Mouse (Mus musculus): Measurements from ENCODE around the gene Atp8a2. TPM values are rescaled to one million over a fixed set of nuclear protein-coding genes. Genes with fewer than 3 reads are reported as not detected.
"Not testable (repeated sequence)": the region's sequence is repeated elsewhere in the genome, so short reads cannot be mapped to it uniquely, and the experiment has no call there.

Gene Atp8a2
- polyA plus RNA-seq, 1 experiment from 2014 or later = 2.5 TPM

GRCm38 (mm10) chr14:59720386-59720785 lies 476.6 kb downstream of the Atp8a2 start:
- H3K4me3 ChIP-seq = no peak overlapping the region
- no peaks in the 10 kb centered on the region for H3K9me3 ChIP-seq (replicated peaks)
- WGBS = 91% methylated on average over 4 of the region's 4 CpGs
- H3K27ac ChIP-seq (replicated peaks) = no peak overlapping the region
- peaks cover 15% of the 10 kb centered on the region for H3K4me1 ChIP-seq
- H3K27me3 ChIP-seq (ENCODE audit: low read depth, poor library complexity, severe bottlenecking) = no peaks in the 10 kb centered on the region
- no peaks in the 10 kb centered on the region for H3K36me3 ChIP-seq
- DNase-seq (ENCODE audit: low spot score) = no peak

DNA sequence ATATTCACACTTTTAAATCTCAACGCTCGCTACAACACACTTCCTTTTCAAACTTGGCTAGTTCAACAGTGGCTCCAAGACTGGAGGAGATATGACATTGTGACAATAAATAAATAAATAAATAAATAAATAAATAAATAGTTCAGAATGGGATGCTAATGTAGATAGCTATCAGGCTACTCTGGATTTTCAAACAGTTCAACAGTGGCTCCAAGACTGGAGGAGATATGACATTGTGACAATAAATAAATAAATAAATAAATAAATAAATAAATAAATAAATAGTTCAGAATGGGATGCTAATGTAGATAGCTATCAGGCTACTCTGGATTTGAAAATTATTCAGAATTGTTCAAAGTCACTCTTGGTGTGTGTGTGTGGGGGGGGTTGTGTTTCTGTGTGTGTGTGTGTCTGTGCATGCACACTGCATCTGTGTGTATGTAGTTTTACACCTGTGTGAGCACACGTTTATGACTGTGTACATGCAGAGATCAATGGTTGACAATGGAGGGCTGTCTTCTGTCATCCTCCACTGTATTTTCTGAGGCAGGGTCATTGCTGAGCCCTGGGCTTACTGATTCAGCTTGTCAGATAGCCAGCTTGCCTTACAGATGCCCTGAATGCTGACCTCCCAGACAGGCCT lies 480.4 kb downstream of the Atp8a2 start:
- Histone ChIP-seq H3K4me1 (peaks cover 23% of the 10 kb centered on the region), H3K27me3 (ENCODE audit: low read depth, poor library complexity, severe bottlenecking) (peaks cover 21% of the 10 kb centered on the region)
- peak; percentile 18 for DNase-seq (ENCODE audit: low spot score)
- H3K4me3 ChIP-seq; H3K27ac ChIP-seq (replicated peaks); H3K36me3 ChIP-seq; H3K9me3 ChIP-seq (replicated peaks): not testable (repeated sequence)
- 73% methylated on average over 3 of the region's 3 CpGs for WGBS

DNA sequence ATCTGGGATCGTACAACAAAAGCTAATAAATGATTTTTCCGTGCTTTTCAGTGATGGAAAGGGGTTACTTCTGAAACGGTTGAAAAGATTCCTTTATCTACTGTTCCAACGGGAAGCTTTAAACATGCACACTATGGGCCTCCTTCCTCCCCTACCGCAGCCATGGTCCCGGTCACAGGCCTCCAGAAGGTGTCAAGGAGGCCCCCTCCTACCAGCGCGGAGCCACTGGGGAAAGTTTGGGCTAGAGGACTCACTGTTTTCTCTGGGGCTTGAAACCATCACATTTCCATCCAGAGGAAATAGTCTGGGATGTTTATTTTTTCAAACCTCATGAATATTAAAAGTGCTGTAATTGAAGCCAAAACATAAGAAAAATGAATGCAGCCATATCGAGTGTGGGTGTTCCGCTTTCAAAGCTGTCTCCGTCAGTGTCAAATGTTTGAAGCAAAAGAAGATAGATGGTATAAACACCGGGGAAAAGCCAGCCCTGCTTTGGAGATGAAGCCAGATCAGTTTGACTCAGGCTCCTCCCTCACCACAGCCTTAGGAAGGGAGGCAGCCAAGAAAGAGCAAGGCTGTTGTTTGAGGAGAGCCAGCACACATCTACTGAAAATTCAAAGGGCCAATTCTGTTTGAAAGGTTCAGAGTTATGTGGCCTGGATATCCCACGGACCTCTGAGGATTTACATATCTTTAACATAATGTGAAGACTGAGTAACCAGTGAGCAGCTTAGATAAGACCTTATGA lies 481.1 kb downstream of the Atp8a2 start:
- H3K27ac ChIP-seq (replicated peaks) = peak overlapping the region; percentile 77
- whole genome bisulfite sequencing = 62% methylated on average over 13 of the region's 13 CpGs
- H3K4me1 ChIP-seq = peaks cover 30% of the 10 kb centered on the region

DNA sequence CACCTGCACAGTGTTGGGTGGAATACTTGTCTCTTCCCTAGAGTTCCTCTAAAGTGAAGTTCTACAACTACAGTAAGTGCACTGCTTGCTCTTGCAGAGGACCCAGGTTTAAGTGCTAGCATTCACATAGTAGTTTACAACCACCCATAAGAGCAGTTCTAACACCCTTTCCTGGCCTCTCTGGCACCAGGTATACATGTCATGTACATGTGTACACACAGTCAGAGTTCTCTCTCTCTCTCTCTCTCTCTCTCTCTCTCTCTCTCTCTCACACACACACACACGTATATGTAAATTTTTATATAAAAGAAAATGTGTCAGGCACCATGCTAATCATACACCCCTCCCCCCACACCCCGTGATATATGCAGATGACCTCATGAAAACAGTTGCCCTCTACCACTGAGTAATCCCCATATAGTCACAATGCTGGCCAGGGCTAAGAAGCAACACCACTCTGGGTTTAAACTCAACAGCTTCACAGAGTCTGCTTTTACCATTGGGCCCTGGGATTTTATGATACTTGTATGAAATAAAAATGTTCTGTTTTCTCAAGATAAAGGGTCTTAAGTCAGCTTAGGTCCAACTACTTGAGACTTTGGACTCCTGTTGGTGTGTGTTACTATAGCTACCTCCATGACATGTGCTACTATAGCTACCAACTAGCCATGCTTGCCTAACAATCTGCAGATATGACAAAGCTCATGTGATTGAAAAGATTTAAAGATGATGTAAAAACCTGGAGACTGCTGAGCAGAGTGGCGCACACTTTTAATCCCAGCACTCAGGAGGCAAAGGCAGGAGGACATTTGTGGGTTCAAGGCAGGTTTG lies 487.3 kb downstream of the Atp8a2 start:
- 84% methylated on average over 3 of the region's 3 CpGs for WGBS
- Histone ChIP-seq H3K27ac (replicated peaks) (no peak overlapping the region), H3K36me3 (no peaks in the 10 kb centered on the region), H3K9me3 (replicated peaks) (no peaks in the 10 kb centered on the region), H3K4me3 (no peak overlapping the region), H3K4me1 (peaks cover 12% of the 10 kb centered on the region), H3K27me3 (ENCODE audit: low read depth, poor library complexity, severe bottlenecking) (peaks cover 21% of the 10 kb centered on the region)
- no peak for DNase-seq (ENCODE audit: low spot score)

More for the DNA sequence above, 481.1 kb downstream of the Atp8a2 start:
- no peak for DNase-seq (ENCODE audit: low spot score)
- H3K4me3 ChIP-seq = no peak overlapping the region
- no peaks in the 10 kb centered on the region for H3K36me3 ChIP-seq
- H3K27me3 ChIP-seq (ENCODE audit: low read depth, poor library complexity, severe bottlenecking) = peaks cover 21% of the 10 kb centered on the region
- no peaks in the 10 kb centered on the region for H3K9me3 ChIP-seq (replicated peaks)

DNA sequence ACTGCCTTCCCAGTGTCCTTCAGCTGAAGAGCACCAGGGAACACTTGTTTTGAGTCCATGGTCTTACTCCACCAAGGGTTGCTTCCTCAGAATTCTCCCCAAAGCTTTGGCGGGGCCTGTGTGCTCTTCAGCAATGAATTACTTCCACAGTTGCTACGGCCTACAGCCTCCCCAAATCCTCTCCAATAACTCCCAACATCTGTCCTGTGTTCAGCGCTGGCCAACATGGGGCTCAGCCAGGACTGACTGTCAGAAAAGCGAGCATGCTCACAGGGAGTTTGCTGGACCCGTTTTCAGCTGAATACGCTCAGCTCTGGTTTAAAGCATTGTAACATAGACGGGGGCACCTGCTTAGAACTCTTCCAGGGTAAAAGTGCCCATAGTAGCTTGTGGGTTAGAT lies 489.0 kb downstream of the Atp8a2 start:
- DNase-seq (ENCODE audit: low spot score) = no peak
- no peaks in the 10 kb centered on the region for H3K36me3 ChIP-seq
- no peak overlapping the region for H3K4me3 ChIP-seq
- H3K4me1 ChIP-seq = peaks cover 12% of the 10 kb centered on the region
- 89% methylated on average over 7 of the region's 7 CpGs for WGBS
- H3K27ac ChIP-seq (replicated peaks) = no peak overlapping the region
- H3K9me3 ChIP-seq (replicated peaks) = no peaks in the 10 kb centered on the region
- H3K27me3 ChIP-seq (ENCODE audit: low read depth, poor library complexity, severe bottlenecking) = peaks cover 9% of the 10 kb centered on the region; the same call in 1 of the 2 replicates

GRCm38 (mm10) chr14:59705326-59706058 lies 491.5 kb downstream of the Atp8a2 start:
- Histone ChIP-seq H3K36me3 (no peaks in the 10 kb centered on the region), H3K9me3 (replicated peaks) (no peaks in the 10 kb centered on the region)

DNA sequence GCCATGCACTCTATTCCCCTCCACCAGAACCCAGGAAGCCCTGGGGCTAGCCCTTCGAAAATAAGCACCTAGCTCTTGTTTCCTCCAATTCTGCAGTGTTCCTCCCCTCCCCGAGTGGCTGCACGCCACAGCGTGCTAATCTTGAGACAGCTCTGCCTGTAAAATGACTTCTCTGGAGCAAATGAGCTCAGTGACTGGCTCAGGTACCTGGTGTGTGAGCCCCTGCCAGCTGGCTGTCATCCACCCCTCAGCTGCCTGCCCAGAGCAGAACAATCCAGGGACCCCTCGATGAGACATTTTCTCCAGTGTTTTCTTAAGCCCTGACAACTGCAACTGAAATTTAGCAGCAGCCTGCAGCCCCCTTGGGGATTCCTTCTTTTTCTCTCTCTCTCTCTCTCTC lies 495.5 kb downstream of the Atp8a2 start:
- Histone ChIP-seq H3K36me3 (no peaks in the 10 kb centered on the region), H3K27me3 (ENCODE audit: low read depth, poor library complexity, severe bottlenecking) (peaks cover 4% of the 10 kb centered on the region; the same call in 1 of the 2 replicates), H3K9me3 (replicated peaks) (no peaks in the 10 kb centered on the region), H3K4me1 (0 out of 2 replicates have a peak, but pooled peaks cover 6% of the 10 kb centered on the region), H3K27ac (replicated peaks) (no peak overlapping the region), H3K4me3 (no peak overlapping the region)
- 62% methylated on average over 5 of the region's 5 CpGs for WGBS
- no peak for DNase-seq (ENCODE audit: low spot score)

More at GRCm38 (mm10) chr14:59705326-59706058, 491.5 kb downstream of the Atp8a2 start:
- Histone ChIP-seq H3K27me3 (ENCODE audit: low read depth, poor library complexity, severe bottlenecking) (peaks cover 4% of the 10 kb centered on the region; the same call in 1 of the 2 replicates), H3K27ac (replicated peaks) (no peak overlapping the region), H3K4me3 (no peak overlapping the region), H3K4me1 (peaks cover 6% of the 10 kb centered on the region; the same call in 1 of the 2 replicates)
- no peak for DNase-seq (ENCODE audit: low spot score)
- WGBS = 91% methylated on average over 13 of the region's 13 CpGs

GRCm38 (mm10) chr14:59695160-59695559 lies 501.8 kb downstream of the Atp8a2 start:
- WGBS = 88% methylated on average over 4 of the region's 4 CpGs

GRCm38 (mm10) chr14:59692164-59692563 lies 504.8 kb downstream of the Atp8a2 start:
- Histone ChIP-seq H3K4me1 (no peaks in the 10 kb centered on the region), H3K9me3 (replicated peaks) (no peaks in the 10 kb centered on the region), H3K27me3 (ENCODE audit: low read depth, poor library complexity, severe bottlenecking) (no peaks in the 10 kb centered on the region), H3K36me3 (no peaks in the 10 kb centered on the region), H3K27ac (replicated peaks) (no peak overlapping the region), H3K4me3 (no peak overlapping the region)
- DNase-seq (ENCODE audit: low spot score) = no peak
- 87% methylated on average over 6 of the region's 6 CpGs for WGBS

More at GRCm38 (mm10) chr14:59695160-59695559, 501.8 kb downstream of the Atp8a2 start:
- Histone ChIP-seq H3K9me3 (replicated peaks) (no peaks in the 10 kb centered on the region), H3K36me3 (no peaks in the 10 kb centered on the region), H3K4me1 (no peaks in the 10 kb centered on the region), H3K27ac (replicated peaks) (no peak overlapping the region), H3K27me3 (ENCODE audit: low read depth, poor library complexity, severe bottlenecking) (no peaks in the 10 kb centered on the region), H3K4me3 (no peak overlapping the region)
- DNase-seq (ENCODE audit: low spot score) = no peak

DNA sequence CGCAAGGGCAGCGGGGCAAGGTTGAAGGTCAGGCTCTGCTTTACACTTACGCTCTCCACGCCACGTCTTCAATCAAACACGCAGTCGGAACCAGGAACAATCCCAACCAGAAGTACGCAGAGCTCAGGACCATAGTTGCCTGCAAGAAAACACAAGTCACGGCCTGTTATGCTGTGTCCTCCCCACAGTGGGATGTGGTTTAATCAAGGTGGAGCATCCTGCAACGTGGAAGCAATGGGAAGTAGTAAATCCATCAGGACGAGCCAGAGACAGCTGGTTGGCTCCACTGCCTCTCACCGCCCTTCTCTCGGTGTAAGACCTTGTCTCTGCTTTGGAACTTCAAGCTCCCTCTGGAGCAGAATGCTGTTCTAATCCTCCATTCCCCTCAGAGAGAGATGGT lies 505.6 kb downstream of the Atp8a2 start:
- DNase-seq (ENCODE audit: low spot score) = no peak
- no peaks in the 10 kb centered on the region for H3K4me1 ChIP-seq
- H3K4me3 ChIP-seq = no peak overlapping the region
- WGBS = 86% methylated on average over 13 of the region's 13 CpGs
- no peaks in the 10 kb centered on the region for H3K36me3 ChIP-seq
- H3K27me3 ChIP-seq (ENCODE audit: low read depth, poor library complexity, severe bottlenecking) = no peaks in the 10 kb centered on the region
- H3K9me3 ChIP-seq (replicated peaks) = no peaks in the 10 kb centered on the region
- H3K27ac ChIP-seq (replicated peaks) = no peak overlapping the region

DNA sequence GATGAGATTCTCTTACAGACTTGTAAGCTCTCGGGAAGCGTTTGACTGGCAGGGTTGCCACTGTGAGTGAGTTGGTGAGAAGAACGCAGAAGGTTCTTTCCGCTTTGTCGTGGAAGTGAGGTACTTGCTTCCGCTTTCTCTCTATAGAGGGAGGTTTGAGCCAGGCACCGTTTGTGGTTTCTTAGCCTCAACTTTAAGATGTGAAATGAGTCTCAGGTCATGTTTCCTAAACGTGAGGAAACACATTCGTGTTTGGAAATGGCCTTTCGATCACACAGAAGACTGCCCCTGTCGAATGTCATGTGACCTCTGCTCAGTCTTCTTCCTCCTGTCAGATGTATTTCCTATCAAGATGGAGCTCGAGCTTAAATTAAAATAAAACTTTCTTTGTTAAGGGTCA lies 506.0 kb downstream of the Atp8a2 start:
- H3K36me3 ChIP-seq = no peaks in the 10 kb centered on the region
- no peak for DNase-seq (ENCODE audit: low spot score)
- no peaks in the 10 kb centered on the region for H3K9me3 ChIP-seq (replicated peaks)
- no peaks in the 10 kb centered on the region for H3K4me1 ChIP-seq
- WGBS = 87% methylated on average over 12 of the region's 12 CpGs
- H3K4me3 ChIP-seq = no peak overlapping the region
- no peaks in the 10 kb centered on the region for H3K27me3 ChIP-seq (ENCODE audit: low read depth, poor library complexity, severe bottlenecking)
- no peak overlapping the region for H3K27ac ChIP-seq (replicated peaks)

GRCm38 (mm10) chr14:59689596-59689995 lies 507.4 kb downstream of the Atp8a2 start:
- no peaks in the 10 kb centered on the region for H3K9me3 ChIP-seq (replicated peaks)
- peaks cover 5% of the 10 kb centered on the region for H3K4me1 ChIP-seq
- no peak for DNase-seq (ENCODE audit: low spot score)
- WGBS = 74% methylated on average over 4 of the region's 4 CpGs
- no peaks in the 10 kb centered on the region for H3K27me3 ChIP-seq (ENCODE audit: low read depth, poor library complexity, severe bottlenecking)
- no peak overlapping the region for H3K27ac ChIP-seq (replicated peaks)
- no peaks in the 10 kb centered on the region for H3K36me3 ChIP-seq
- no peak overlapping the region for H3K4me3 ChIP-seq
